Mouse (Mus musculus) small intestine, adult 2 months (tissue): ENCODE data around the gene Srl. TPM values are rescaled to one million over a fixed set of nuclear protein-coding genes. Genes with fewer than 3 reads are reported as not detected.

Source experiments
- H3K27ac ChIP-seq: fragments of 200-500 bp; 2 replicates; pipeline ENCODE4 v1.5.1; 2012; ENCODE audit warnings: low read depth, low read length, control low read depth, inconsistent platforms; ENCODE audit not compliant: insufficient read depth
- H3K27me3 ChIP-seq: fragments of 200-500 bp; 2 replicates; pipeline ENCODE4 v1.6.1; 2012; ENCODE audit warnings: mild to moderate bottlenecking, moderate library complexity, low read length, inconsistent platforms; ENCODE audit not compliant: control insufficient read depth, insufficient read depth
- H3K36me3 ChIP-seq: fragments of 200-500 bp; 2 replicates; pipeline ENCODE4 v1.6.1; 2012; ENCODE audit warnings: mild to moderate bottlenecking, low read length, control low read depth, inconsistent platforms; ENCODE audit not compliant: control insufficient read depth, insufficient read depth
- H3K4me1 ChIP-seq: fragments of 200-500 bp; 2 replicates; pipeline ENCODE4 v1.6.1; 2012; ENCODE audit warnings: low read length, inconsistent platforms, mixed read lengths; ENCODE audit not compliant: control insufficient read depth, insufficient read depth, insufficient read length
- H3K4me3 ChIP-seq: fragments of 200-500 bp; 2 replicates; pipeline ENCODE4 v1.5.1; 2012; ENCODE audit warnings: low read depth, mild to moderate bottlenecking, control low read depth, inconsistent platforms, low read length, moderate library complexity
- CTCF ChIP-seq: fragments of 200-500 bp; IDR thresholded peaks from 2 replicates; pipeline ENCODE4 v1.5.1; 2012; ENCODE audit warnings: low read depth, mild to moderate bottlenecking, control low read depth, inconsistent platforms, low read length, moderate library complexity, mixed read lengths; ENCODE audit not compliant: insufficient replicate concordance, insufficient read length; ENCODE audit errors: extremely low read depth
- POLR2A ChIP-seq: fragments of 200-500 bp; IDR thresholded peaks from 2 replicates; pipeline ENCODE4 v1.6.1; 2012; ENCODE audit warnings: low read depth, mild to moderate bottlenecking, control low read depth, inconsistent platforms, low read length, moderate library complexity
- WGBS: fragments of 180-500 bp; shearing (Covaris S2); methylation state at CpG from one replicate; pipeline ENCODE4 v1.1.7; 2018; 5-methylcytosine and 5-hydroxymethylcytosine counted together
- polyA plus RNA-seq: library from polyadenylated mRNA; depleted of rRNA; stranded (reverse); fragments of >200 nt; gene quantifications from 2 replicates; pipeline ENCODE4 v1.2.3, GENCODE M21; 2012

Srl gene
- polyA plus RNA-seq, 1 experiment: 0.18 TPM

DNA sequence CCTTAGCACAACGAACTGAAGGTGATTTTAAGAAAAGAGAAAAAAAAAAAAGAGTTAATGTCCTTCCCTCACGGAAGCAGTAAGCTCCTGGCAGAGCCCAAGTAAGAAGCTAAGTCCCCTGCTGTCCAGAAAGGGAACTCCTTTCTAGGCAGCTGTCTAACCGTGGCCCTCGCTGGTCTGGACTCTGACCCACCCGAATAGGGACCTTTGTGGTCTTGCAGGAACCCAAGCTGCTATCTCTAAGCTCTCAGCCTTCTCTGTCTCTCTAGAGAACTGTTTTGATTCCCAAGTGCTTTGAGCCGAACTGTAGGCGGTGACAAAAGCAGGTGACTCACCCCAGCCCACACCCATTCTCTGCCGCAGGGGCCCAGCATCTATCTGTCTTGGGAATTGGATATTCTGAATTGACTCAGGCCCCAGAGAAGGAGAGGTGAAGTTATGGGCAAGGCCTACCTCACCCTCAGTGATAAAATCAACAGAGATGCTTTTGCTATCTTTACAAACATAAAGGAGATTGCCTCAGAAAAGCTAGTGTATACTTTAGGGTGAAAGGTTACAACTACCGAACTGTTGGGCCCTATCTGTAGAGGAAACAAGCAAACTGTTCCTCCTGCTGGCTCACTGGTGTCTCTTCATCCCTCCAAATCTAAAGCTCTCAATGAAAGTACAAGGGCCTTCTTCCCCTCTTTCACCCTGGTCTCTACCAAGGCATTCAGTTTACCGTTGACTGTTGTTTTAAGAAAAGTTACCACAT, 71.8 kb downstream of the Srl start:
- H3K4me1 ChIP-seq: peaks cover 2% of the 10 kb centered on the region; the same call in 1 of the 2 replicates
- TF ChIP-seq CTCF (peak; percentile 54; the same call in 1 of the 2 replicates), POLR2A (no peak)
- H3K4me3 ChIP-seq: no peak overlapping the region
- H3K27ac ChIP-seq: peak overlapping the region; percentile 69
- 19% methylated on average over 10 of the region's 10 CpGs for WGBS
- no peaks in the 10 kb centered on the region for H3K36me3 ChIP-seq
- no peaks in the 10 kb centered on the region for H3K27me3 ChIP-seq

GRCm38 (mm10) chr16:4464529-4465089, 77.0 kb downstream of the Srl start:
- H3K4me1 ChIP-seq: peaks cover 2% of the 10 kb centered on the region; the same call in 1 of the 2 replicates
- no peaks in the 10 kb centered on the region for H3K27me3 ChIP-seq
- H3K27ac ChIP-seq: no peak overlapping the region
- 75% methylated on average over 9 of the region's 9 CpGs for WGBS
- TF ChIP-seq POLR2A: no peak
- no peak for TF ChIP-seq CTCF
- no peaks in the 10 kb centered on the region for H3K36me3 ChIP-seq
- no peak overlapping the region for H3K4me3 ChIP-seq

- no peaks in the 10 kb centered on the region for H3K27me3 ChIP-seq
- TF ChIP-seq POLR2A (no peak), CTCF (no peak)
- WGBS: 82% methylated on average over 3 of the region's 3 CpGs
- peaks cover 2% of the 10 kb centered on the region; the same call in 1 of the 2 replicates for H3K4me1 ChIP-seq
- no peak overlapping the region for H3K4me3 ChIP-seq
- no peak overlapping the region for H3K27ac ChIP-seq
- H3K36me3 ChIP-seq: no peaks in the 10 kb centered on the region
These were observed 83.7 kb downstream of the Srl start for GRCm38 (mm10) chr16:4457927-4458326.

- WGBS: 92% methylated on average over 5 of the region's 5 CpGs
- no peaks in the 10 kb centered on the region for H3K36me3 ChIP-seq
- H3K27me3 ChIP-seq: no peaks in the 10 kb centered on the region
- H3K4me1 ChIP-seq: peaks cover 2% of the 10 kb centered on the region; the same call in 1 of the 2 replicates
- TF ChIP-seq POLR2A (no peak), CTCF (no peak)
- H3K4me3 ChIP-seq: no peak overlapping the region
- H3K27ac ChIP-seq: no peak overlapping the region
These were observed 85.2 kb downstream of the Srl start for GRCm38 (mm10) chr16:4456391-4456790.

DNA sequence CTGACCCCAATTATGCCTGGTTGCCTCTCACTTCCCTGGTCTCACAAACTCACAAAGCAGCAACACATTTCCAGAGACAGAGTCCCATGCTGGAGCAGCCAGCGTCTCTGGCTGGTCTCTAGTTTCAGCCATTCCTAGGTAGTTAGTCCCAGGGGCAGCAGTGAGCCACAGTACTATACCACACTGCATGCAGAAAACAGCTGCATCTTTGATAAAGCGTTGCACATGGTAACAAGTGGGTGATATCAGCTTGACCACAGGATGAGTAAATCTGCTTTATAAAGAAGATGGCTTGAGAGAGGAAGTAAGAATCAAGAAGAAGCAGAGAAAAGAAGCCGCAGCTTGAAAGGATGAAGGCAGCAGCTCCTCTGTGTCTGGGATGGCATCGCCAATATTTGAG, 85.9 kb downstream of the Srl start:
- Histone ChIP-seq H3K27me3 (no peaks in the 10 kb centered on the region), H3K4me1 (peaks cover 2% of the 10 kb centered on the region; the same call in 1 of the 2 replicates), H3K4me3 (no peak overlapping the region), H3K36me3 (no peaks in the 10 kb centered on the region), H3K27ac (no peak overlapping the region)
- TF ChIP-seq POLR2A (no peak), CTCF (no peak)
- WGBS: 84% methylated on average over 4 of the region's 4 CpGs

DNA sequence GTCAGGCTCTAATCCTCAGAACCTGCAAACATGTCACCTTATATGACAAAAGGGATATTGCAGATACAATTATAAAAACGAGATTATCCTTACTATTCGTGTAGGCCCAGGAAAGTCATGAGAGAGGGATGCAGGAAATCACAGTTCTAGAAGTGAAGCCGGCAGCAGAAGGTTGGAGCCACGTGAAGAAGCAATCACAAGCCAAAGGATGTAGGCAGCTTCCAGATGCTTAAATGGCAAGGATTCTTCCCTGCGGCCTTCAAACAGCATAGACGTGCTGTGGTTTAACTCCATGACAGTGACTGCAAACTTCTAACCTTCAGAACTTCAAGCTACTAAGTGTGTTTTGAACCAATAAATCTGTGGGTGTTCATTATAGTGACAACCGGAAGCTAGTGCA, 87.1 kb downstream of the Srl start:
- H3K27me3 ChIP-seq: no peaks in the 10 kb centered on the region

GRCm38 (mm10) chr16:4449418-4449817, 92.2 kb downstream of the Srl start:
- Histone ChIP-seq H3K4me1 (peaks cover 14% of the 10 kb centered on the region), H3K27ac (no peak overlapping the region), H3K36me3 (no peaks in the 10 kb centered on the region), H3K4me3 (no peak overlapping the region), H3K27me3 (no peaks in the 10 kb centered on the region)
- TF ChIP-seq POLR2A: no peak
- no peak for TF ChIP-seq CTCF
- 95% methylated on average over 6 of the region's 6 CpGs for WGBS

More for the DNA sequence above, 87.1 kb downstream of the Srl start:
- H3K4me1 ChIP-seq: peaks cover 2% of the 10 kb centered on the region; the same call in 1 of the 2 replicates
- no peak for TF ChIP-seq CTCF
- no peak for TF ChIP-seq POLR2A
- no peaks in the 10 kb centered on the region for H3K36me3 ChIP-seq
- H3K4me3 ChIP-seq: no peak overlapping the region
- no peak overlapping the region for H3K27ac ChIP-seq
- 92% methylated on average over 7 of the region's 7 CpGs for WGBS
